Mouse (Mus musculus) lung, postnatal 10 days (tissue): Measurements from ENCODE around the gene Rnase2a.
A peak's percentile ranks its signal among the peaks of the same experiment; 100 is the strongest.
"Not testable (repeated sequence)": the region's sequence is repeated elsewhere in the genome, so short reads cannot be mapped to it uniquely, and the experiment has no call there.

Experiments
- DNase-seq: peaks from one replicate; pipeline ENCODE4 v3.0.0; 2021

The Rnase2a gene

DNA sequence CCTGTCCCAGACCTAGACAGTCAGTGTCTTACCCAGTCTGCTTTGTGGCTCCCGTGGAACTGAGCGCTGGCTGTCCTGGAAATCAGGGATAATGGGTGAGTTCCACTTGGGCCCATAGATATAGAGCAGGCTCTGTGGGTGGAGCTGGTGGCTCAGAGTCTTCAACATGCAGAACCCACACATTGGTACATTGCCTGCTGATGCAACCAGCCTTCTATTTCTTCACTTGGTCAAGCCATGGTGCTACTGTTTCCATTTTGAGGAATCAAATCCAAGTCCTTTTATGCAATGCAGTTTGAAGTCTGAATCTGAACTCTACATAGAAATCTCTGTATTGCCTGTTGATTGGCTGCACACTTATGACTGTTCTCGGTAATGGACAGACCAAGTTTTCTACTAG is at the start of gene Rnase2a:
Gene Rnase2a (minus strand): TSS at position 72 of the 400 bp plus-strand sequence.
- no peak for DNase-seq

GRCm38 (mm10) chr14:51291505-51291904 is 35.6 kb upstream of the Rnase2a start:
- DNase-seq = no peak

- DNase-seq = not testable (repeated sequence)
Measured at GRCm38 (mm10) chr14:51278515-51278914, 22.6 kb upstream of the Rnase2a start.

DNA sequence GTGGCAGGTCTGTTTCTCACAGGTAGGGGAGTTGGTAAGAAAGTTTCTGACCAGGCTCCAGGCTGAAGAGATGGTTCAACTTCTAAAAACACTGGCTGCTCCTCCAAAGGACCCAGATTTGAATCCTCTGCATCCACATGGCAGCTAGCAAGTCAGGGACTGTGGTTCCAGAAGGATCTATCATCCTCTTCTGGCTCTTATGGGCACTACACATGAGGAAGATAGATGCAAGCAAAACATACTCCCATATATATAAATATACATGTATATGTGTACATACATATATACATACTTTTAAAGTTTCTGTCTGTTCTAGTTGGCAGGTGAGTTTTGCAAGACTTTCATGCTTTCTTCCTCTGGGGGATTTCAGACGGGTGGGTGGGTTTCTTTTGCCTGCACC is 12.8 kb upstream of the Rnase2a start:
- no peak for DNase-seq

GRCm38 (mm10) chr14:51266113-51266512 is 10.2 kb upstream of the Rnase2a start:
- peak; percentile 82 for DNase-seq

- no peak for DNase-seq
Measured at GRCm38 (mm10) chr14:51265667-51266066, 9.8 kb upstream of the Rnase2a start.

GRCm38 (mm10) chr14:51262397-51262796 is 6.5 kb upstream of the Rnase2a start:
- no peak for DNase-seq

GRCm38 (mm10) chr14:51259741-51260140 is 3.8 kb upstream of the Rnase2a start:
- DNase-seq = no peak

DNA sequence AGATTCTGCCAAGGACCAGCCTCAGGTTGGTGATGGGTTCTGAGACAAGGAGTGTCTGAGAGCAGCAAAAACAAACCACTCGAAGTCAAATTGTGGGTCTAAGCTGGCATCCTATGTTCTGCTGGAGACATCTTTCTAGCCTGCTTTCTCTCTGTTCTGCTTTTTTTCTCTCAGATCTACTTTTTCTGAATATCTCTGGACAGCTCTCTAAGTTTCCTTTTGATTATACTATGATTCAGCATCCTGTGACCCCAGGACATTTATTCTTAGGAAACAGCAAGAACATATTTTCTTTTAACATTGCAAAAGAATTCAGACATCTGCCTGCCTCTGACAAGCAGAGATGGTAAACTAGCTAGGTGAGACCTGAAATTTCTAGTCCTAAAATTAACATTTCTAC is 2.3 kb downstream of the Rnase2a start:
- no peak for DNase-seq

DNA sequence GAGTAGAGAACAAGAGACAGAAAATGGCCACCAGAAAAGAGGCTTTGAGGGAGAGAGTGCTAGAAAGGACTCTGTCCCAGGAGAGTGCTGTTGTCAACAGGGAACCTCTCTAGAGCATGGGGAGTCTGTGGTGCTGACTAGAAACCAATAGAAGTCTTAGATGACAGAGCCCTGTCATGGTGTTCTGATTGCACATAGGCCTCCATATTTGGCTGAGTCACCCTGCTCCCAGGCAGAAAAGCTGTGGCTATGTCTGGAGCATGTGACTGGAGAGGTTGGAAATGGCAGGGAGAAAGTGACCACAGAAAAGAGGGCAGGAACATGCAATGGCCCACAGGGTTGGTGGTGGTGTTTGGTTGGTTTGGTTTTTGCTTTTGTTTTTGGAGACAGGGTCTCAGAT is 3.7 kb downstream of the Rnase2a start:
- DNase-seq = not testable (repeated sequence)

- no peak for DNase-seq
Measured at GRCm38 (mm10) chr14:51250348-51250747, 5.6 kb downstream of the Rnase2a start.

GRCm38 (mm10) chr14:51247736-51248135 is 8.2 kb downstream of the Rnase2a start:
- no peak for DNase-seq

DNA sequence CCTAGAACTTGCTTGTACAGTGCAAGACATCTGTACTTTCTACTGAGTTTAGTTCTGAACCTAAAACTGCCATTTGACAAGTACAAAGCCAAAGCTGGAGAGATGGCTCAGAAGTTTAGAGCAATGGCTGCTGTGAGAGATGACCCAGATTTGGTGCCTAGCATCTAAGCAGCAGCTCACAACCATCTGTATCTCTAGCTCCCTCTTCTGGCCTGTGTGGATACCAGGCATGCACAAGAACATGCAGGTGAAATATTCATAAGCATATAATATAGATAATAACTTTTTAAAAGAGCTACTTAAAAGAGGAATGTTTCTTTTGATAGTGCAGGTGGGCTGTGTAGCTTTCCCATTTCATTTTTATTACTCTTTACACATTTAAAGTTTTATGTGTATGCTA is 15.0 kb downstream of the Rnase2a start:
- DNase-seq = peak; percentile 46

DNA sequence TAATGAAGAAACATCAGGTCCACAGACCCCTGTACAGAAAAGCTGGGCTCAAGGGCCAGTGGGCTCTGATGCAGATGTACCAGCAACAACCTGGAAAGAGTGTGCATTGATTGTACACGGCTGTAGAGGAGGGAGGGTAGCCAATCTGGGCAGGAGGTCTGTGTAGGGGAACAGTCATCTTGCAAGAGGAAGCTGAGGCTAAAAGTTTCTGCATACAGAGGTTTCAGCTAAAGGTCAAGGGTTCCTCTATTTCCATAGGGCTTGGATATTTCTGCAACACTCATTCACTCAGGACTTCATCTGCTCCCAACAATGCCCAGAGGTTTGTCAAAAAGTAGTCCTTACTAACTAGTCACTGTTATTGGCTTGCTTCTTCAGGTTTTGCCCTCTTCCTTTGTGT is 18.4 kb downstream of the Rnase2a start:
- not testable (repeated sequence) for DNase-seq

DNA sequence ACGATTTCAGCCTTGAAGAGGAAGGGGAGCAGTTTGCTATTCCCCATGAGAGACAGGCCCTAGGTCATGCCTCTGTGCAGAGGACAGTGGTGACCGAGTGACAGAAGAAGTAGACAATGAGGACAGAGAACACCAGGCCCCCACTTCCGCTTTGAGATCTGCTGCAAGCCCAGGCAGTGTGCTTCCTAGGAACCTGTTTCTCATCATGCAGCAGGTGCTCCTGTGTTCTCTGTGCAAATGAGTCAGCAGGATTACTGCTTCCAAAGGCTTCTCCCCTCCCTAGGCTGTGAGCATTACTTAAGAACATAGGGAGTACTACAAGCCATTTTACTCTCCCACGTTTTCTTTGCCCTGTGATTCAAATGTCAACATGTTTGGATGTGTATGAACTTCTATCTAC is 26.3 kb downstream of the Rnase2a start:
- not testable (repeated sequence) for DNase-seq

DNA sequence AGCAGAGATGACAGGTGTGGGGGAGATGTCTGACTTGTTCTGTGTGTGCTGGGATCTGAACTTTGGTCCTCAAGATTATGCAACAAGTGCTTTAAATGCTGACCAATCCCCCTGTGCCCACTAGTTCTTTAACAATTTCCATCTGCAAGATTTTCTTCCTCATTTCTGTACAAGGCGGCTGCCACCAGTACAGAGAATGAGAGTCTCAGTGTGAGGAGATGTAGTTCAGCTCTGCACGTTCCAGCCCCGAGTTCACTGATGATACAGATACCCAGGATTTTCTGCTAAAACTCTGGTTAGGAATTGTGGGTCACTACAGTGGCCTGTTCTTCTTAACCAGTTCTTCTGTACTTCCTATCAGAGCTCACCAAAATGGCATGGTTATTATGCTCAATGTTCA is 35.8 kb downstream of the Rnase2a start:
- DNase-seq = not testable (repeated sequence)
